In the genomic region with DNA sequence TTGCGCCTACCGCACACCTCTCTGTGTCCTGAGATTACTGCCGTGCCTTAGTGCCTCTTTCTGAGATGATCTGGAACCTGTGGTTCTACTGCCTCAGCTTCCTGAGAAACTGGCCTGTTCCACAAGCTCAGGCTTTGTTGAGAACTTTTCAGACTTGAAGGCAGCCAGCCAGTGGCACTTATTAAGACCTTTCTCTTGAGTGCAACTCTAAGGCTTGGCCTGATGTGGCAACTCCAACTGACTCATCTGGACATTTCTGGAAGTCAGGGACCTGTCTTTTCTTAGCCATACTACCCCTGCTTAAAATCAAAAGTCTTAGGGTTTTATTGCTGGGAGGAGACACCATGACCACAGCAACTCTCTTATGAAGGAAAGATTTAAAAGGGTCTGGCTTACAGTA, we compare ENCODE assay signal across 29 mouse cellular contexts. TPM values are rescaled to one million over a fixed set of nuclear protein-coding genes. Genes with fewer than 3 reads are reported as not detected.
DNase-seq lines count a peak whose midpoint lies in the region; ATAC-seq and TF ChIP-seq lines count a peak whose summit lies in the region.
"Had no signal": no experiment of that assay in that cellular context is flagged by ENCODE, and none has a peak within 500 bp of the region (broad histone marks: within the 10 kb centered on the region; RNA-seq: fewer than 3 reads in every experiment).

No protein-coding gene starts in this region.

- H3K4me2 ChIP-seq in CH12.LX (ENCODE audit: insufficient read depth, low read depth, poor library complexity, severe bottlenecking): no peak overlapping the region; the same call in 1 of the 2 replicates
- peak overlapping the region; percentile 75 for H3K4me2 ChIP-seq in liver, postnatal 0 days (ENCODE audit: low read depth, low read length)
- no peak overlapping the region for H3K4me2 ChIP-seq in forebrain, embryonic 11.5 days (ENCODE audit: low read depth, low read length, severe bottlenecking)
- H3K4me2 ChIP-seq: forebrain, embryonic 15.5 days; heart, embryonic 12.5 days; neural tube, embryonic 12.5 days had no signal

- peak overlapping the region; percentile 16; the same call in 1 of the 2 replicates for H3K27ac ChIP-seq in gastrocnemius, adult 2 months
- H3K27ac ChIP-seq in CH12.LX (ENCODE audit: insufficient read depth, low read depth): peak overlapping the region; percentile 46; the same call in 1 of the 2 replicates
- H3K27ac ChIP-seq in bone marrow macrophage, adult 2 months (ENCODE audit: insufficient read depth, low read depth, low read length): peak overlapping the region; percentile 37
- 0 out of 2 replicates have a peak overlapping the region, but pooled peaks have one; percentile 9 for H3K27ac ChIP-seq in liver, postnatal 0 days (ENCODE audit: low read depth)
- no peak overlapping the region for H3K27ac ChIP-seq in forebrain, embryonic 11.5 days (ENCODE audit: low read depth, low read length)
- H3K27ac ChIP-seq: forebrain, embryonic 15.5 days; hindbrain, embryonic 10.5 days; limb, embryonic 10.5 days; neural tube, embryonic 12.5 days; stomach, postnatal 0 days had no signal

- H3K36me3 ChIP-seq in CH12.LX (replicated peaks in 1 of 2; ENCODE audit: control insufficient read depth in 1 of 2, insufficient read depth in 1 of 2, low read length in 1 of 2): peaks cover 18 to 66% of the 10 kb centered on the region in 2 experiments
- H3K36me3 ChIP-seq in liver, postnatal 0 days (replicated peaks; ENCODE audit: insufficient read depth, low read length): peaks cover 53% of the 10 kb centered on the region
- H3K36me3 ChIP-seq in forebrain, embryonic 11.5 days (ENCODE audit: control insufficient read depth, insufficient read depth, low read length): peaks cover 8% of the 10 kb centered on the region; the same call in 1 of the 2 replicates

- peaks cover 98% of the 10 kb centered on the region for H3K79me2 ChIP-seq in CH12.LX (replicated peaks; ENCODE audit: control insufficient read depth, extremely low read depth, insufficient read depth, poor library complexity, severe bottlenecking)

- no peak for TF ChIP-seq EP300 in CH12.LX (IDR thresholded peaks at IDR 0.05; ENCODE audit: low read length)
- no peak for TF ChIP-seq EP300 in liver, postnatal 0 days (IDR thresholded peaks at IDR 0.05; ENCODE audit: low read depth)

- no peak for TF ChIP-seq CTCF in gastrocnemius, adult 2 months (IDR thresholded peaks at IDR 0.05)
- TF ChIP-seq CTCF in CH12.LX (conservative IDR thresholded peaks at IDR 0.05 in 1 of 2, IDR thresholded peaks at IDR 0.05 in 1 of 2; ENCODE audit: low read depth in 2 of 2, low read length in 2 of 2): no peak
- TF ChIP-seq CTCF in bone marrow macrophage, adult 2 months (IDR thresholded peaks at IDR 0.05; ENCODE audit: low read depth, low read length): no peak
- no peak for TF ChIP-seq CTCF in liver, postnatal 0 days (IDR thresholded peaks at IDR 0.05; ENCODE audit: low read depth)

- in situ Hi-C loops in CH12.LX (cut with MboI; ENCODE audit: low pct_ligation_motif_present, low pct_unique_long_range_greater_than_20kb, low sequenced_read_pairs): no loop called here

- H3K4me3 ChIP-seq in gastrocnemius, adult 2 months: no peak overlapping the region
- H3K4me3 ChIP-seq in CH12.LX (replicated peaks in 1 of 3; ENCODE audit: low read depth in 2 of 3, low read length in 2 of 3, poor library complexity in 1 of 3): no peak overlapping the region
- H3K4me3 ChIP-seq in bone marrow macrophage, adult 2 months (ENCODE audit: insufficient read depth, low read length): no peak overlapping the region
- no peak overlapping the region for H3K4me3 ChIP-seq in liver, postnatal 0 days (ENCODE audit: low read depth, low read length)
- no peak overlapping the region for H3K4me3 ChIP-seq in forebrain, embryonic 11.5 days (ENCODE audit: low read depth, low read length)
- H3K4me3 ChIP-seq: forebrain, embryonic 15.5 days; heart, embryonic 12.5 days; hindbrain, embryonic 10.5 days; limb, embryonic 10.5 days; neural tube, embryonic 12.5 days had no signal

- H3K9me3 ChIP-seq in CH12.LX (replicated peaks; ENCODE audit: low read length): no peaks in the 10 kb centered on the region
- no peaks in the 10 kb centered on the region for H3K9me3 ChIP-seq in liver, postnatal 0 days (ENCODE audit: low read length)
- H3K9me3 ChIP-seq in forebrain, embryonic 11.5 days (ENCODE audit: control insufficient read depth, low read length): no peaks in the 10 kb centered on the region
- H3K9me3 ChIP-seq: forebrain, embryonic 15.5 days; heart, embryonic 12.5 days; hindbrain, embryonic 10.5 days; limb, embryonic 10.5 days; neural tube, embryonic 12.5 days had no signal

- no peaks in the 10 kb centered on the region for H3K27me3 ChIP-seq in CH12.LX (replicated peaks)
- no peaks in the 10 kb centered on the region for H3K27me3 ChIP-seq in liver, postnatal 0 days (ENCODE audit: insufficient read depth, low read length)
- no peaks in the 10 kb centered on the region for H3K27me3 ChIP-seq in forebrain, embryonic 11.5 days (ENCODE audit: control insufficient read depth, insufficient read depth, low read length)
- H3K27me3 ChIP-seq: forebrain, embryonic 15.5 days; heart, embryonic 12.5 days; neural tube, embryonic 12.5 days had no signal

- no peak for TF ChIP-seq POLR2A in CH12.LX (IDR thresholded peaks at IDR 0.05; ENCODE audit: low read depth, low read length)
- TF ChIP-seq POLR2A in bone marrow macrophage, adult 2 months (IDR thresholded peaks at IDR 0.05; ENCODE audit: borderline replicate concordance, low read depth, low read length): no peak

- intact Hi-C loops in gastrocnemius, adult 2 months (cut with DNase I): no loop called here

- peaks cover 21 to 78% of the 10 kb centered on the region in 2 experiments; a peak in 3 of 4 replicates for H3K4me1 ChIP-seq in CH12.LX (ENCODE audit: control insufficient read depth in 1 of 2, insufficient read depth in 2 of 2)
- peaks cover 51% of the 10 kb centered on the region for H3K4me1 ChIP-seq in bone marrow macrophage, adult 2 months (ENCODE audit: control insufficient read depth, insufficient read depth, low read length)
- peaks cover 53% of the 10 kb centered on the region for H3K4me1 ChIP-seq in liver, postnatal 0 days (ENCODE audit: insufficient read depth)
- H3K4me1 ChIP-seq in forebrain, embryonic 11.5 days (replicated peaks; ENCODE audit: control insufficient read depth, insufficient read depth, low read length): peaks cover 12% of the 10 kb centered on the region

- TF ChIP-seq RAD21 in CH12.LX (IDR thresholded peaks at IDR 0.05; ENCODE audit: low read depth, low read length): no peak

- dilution Hi-C loops in CH12.LX (cut with MboI; ENCODE audit: extremely low pct_ligation_motif_present, extremely low pct_unique_long_range_greater_than_20kb, low sequenced_read_pairs): no loop called here

- ATAC-seq in liver, postnatal 0 days: no peak
- no peak for ATAC-seq in forebrain, embryonic 11.5 days (replicated peaks; ENCODE audit: low FRiP score)
- ATAC-seq: forebrain, embryonic 15.5 days; hindbrain, embryonic 16.5 days; intestine, embryonic 16.5 days had no signal

- WGBS in liver, postnatal 0 days (ENCODE audit: insufficient replicate concordance): 82% methylated on average over 3 of the region's 3 CpGs
- 97% methylated on average over 3 of the region's 3 CpGs for WGBS in forebrain, embryonic 11.5 days

- no peak for DNase-seq in gastrocnemius, adult 2 months
- DNase-seq in gastrocnemius, postnatal 4 days (ENCODE audit: low spot score in 2 of 2): no peak
- DNase-seq in CH12.LX (ENCODE audit: extremely low read depth): no peak
- DNase-seq in liver, postnatal 0 days: no peak
- no peak for DNase-seq in left cerebral cortex, adult 18-20 months (ENCODE audit: low spot score in 2 of 2)
- no peak for DNase-seq in forebrain, embryonic 11.5 days (ENCODE audit: low spot score)
- DNase-seq: cerebellum, adult 8-10 months; gastrocnemius, postnatal 14 days; heart, adult 18-20 months; heart, postnatal 10 days; kidney, adult 9 months; kidney, postnatal 14 days; midbrain, embryonic 14.5 days; right cerebral cortex, postnatal 14 days; thymus, postnatal 25 days had no signal

- 0 out of 2 replicates have a peak overlapping the region, but pooled peaks have one; percentile 5 for H3K9ac ChIP-seq in CH12.LX (ENCODE audit: insufficient read depth, low read depth)
- H3K9ac ChIP-seq in liver, postnatal 0 days (replicated peaks): no peak overlapping the region
- H3K9ac ChIP-seq in forebrain, embryonic 11.5 days (ENCODE audit: low read length): no peak overlapping the region
- H3K9ac ChIP-seq: forebrain, embryonic 15.5 days; heart, embryonic 12.5 days; neural tube, embryonic 12.5 days had no signal

RNA-seq across cellular contexts. Expression of gene Anp32b, which starts 6.5 kb away (rescaled TPM):
- 10 to 100 TPM; 62.7 to 65.8 TPM for total RNA-seq in gastrocnemius, adult 2 months (2021)
- 100 to 1,000 TPM; 121 to 131 TPM for total RNA-seq in gastrocnemius, postnatal 4 days (2021)
- total RNA-seq in CH12.LX (2012; rRNA removed): 37.5 and 45.2 TPM in 2 replicates
- 22.9 and 29.4 TPM in 2 replicates for total RNA-seq in CH12.LX (2014; rRNA removed)
- 864 and 1,039 TPM in 2 replicates for polyA plus RNA-seq in CH12.LX (2012; ENCODE audit: insufficient read length, low read depth)
- polyA plus RNA-seq in bone marrow macrophage, adult 2 months (2012; ENCODE audit: insufficient read depth, insufficient read length, missing spikeins): 204 and 219 TPM in 2 replicates
- polyA plus RNA-seq in liver, postnatal 0 days (2015; fragmentation: Nextera tagmentation; extraction: Ambion mirVana): 184 and 188 TPM in 2 replicates
- 10 to 100 TPM; 41.5 to 45.7 TPM for total RNA-seq in left cerebral cortex, adult 18-20 months (2021)
- polyA plus RNA-seq in forebrain, embryonic 11.5 days (2014; fragmentation: Nextera tagmentation; extraction: Ambion mirVana): 320 and 324 TPM in 2 replicates

RNA-seq across cellular contexts. Expression of gene Nans, which starts 31.9 kb away (rescaled TPM):
- 10 to 100 TPM; 15.1 to 20.6 TPM for total RNA-seq in gastrocnemius, adult 2 months (2021)
- total RNA-seq in gastrocnemius, postnatal 4 days (2021): 10 to 100 TPM; 54.0 to 60.9 TPM
- total RNA-seq in CH12.LX (2012; rRNA removed): 103 and 119 TPM in 2 replicates
- total RNA-seq in CH12.LX (2014; rRNA removed): 140 and 150 TPM in 2 replicates
- polyA plus RNA-seq in CH12.LX (2012; ENCODE audit: insufficient read length, low read depth): 127 and 173 TPM in 2 replicates
- 41.8 and 43.4 TPM in 2 replicates for polyA plus RNA-seq in bone marrow macrophage, adult 2 months (2012; ENCODE audit: insufficient read depth, insufficient read length, missing spikeins)
- polyA plus RNA-seq in liver, postnatal 0 days (2015; fragmentation: Nextera tagmentation; extraction: Ambion mirVana): 23.8 and 25.0 TPM in 2 replicates
- total RNA-seq in left cerebral cortex, adult 18-20 months (2021): 10 to 100 TPM; 14.8 to 19.2 TPM
- polyA plus RNA-seq in forebrain, embryonic 11.5 days (2014; fragmentation: Nextera tagmentation; extraction: Ambion mirVana): 63.8 and 70.8 TPM in 2 replicates

RNA-seq across cellular contexts. Expression of gene Hemgn, which starts 43.9 kb away (rescaled TPM):
- total RNA-seq in gastrocnemius, adult 2 months (2021): not detected
- under 1 TPM in 1 of 2 experiments, not detected in 1; 0.54 TPM for total RNA-seq in gastrocnemius, postnatal 4 days (2021)
- total RNA-seq in CH12.LX (2012; rRNA removed) (0.04 TPM in 1 of 2 replicates, not detected in the other), CH12.LX (2014; rRNA removed) (0.09 TPM in 1 of 2 replicates, not detected in the other)
- 0.11 TPM in 1 of 2 replicates, not detected in the other for polyA plus RNA-seq in CH12.LX (2012; ENCODE audit: insufficient read length, low read depth)
- not detected in 2 replicates for polyA plus RNA-seq in bone marrow macrophage, adult 2 months (2012; ENCODE audit: insufficient read depth, insufficient read length, missing spikeins)
- polyA plus RNA-seq in liver, postnatal 0 days (2015; fragmentation: Nextera tagmentation; extraction: Ambion mirVana): 117 and 135 TPM in 2 replicates
- not detected for total RNA-seq in left cerebral cortex, adult 18-20 months (2021)
- polyA plus RNA-seq in forebrain, embryonic 11.5 days (2014; fragmentation: Nextera tagmentation; extraction: Ambion mirVana): 19.7 and 21.0 TPM in 2 replicates
- total RNA-seq: adrenal gland, adult 18-20 months; gastrocnemius, postnatal 14 days; layer of hippocampus, adult 18-20 months; layer of hippocampus, postnatal 14 days; liver, adult 2 months had no signal
- polyA plus RNA-seq: C2C12; forebrain, embryonic 15.5 days; liver, adult 2 months had no signal
